Mouse (Mus musculus) cortical plate, adult 2 months (tissue): ENCODE data around the gene Actl7b.

Source experiments
- CTCF ChIP-seq: fragments of 200-500 bp; IDR thresholded peaks from 2 replicates; pipeline ENCODE4 v1.5.1; 2011; ENCODE audit warnings: mild to moderate bottlenecking, control low read depth, low read length; ENCODE audit not compliant: insufficient read depth; ENCODE audit errors: extremely low read depth
- POLR2A ChIP-seq: fragments of 200-500 bp; IDR thresholded peaks from 2 replicates; pipeline ENCODE4 v1.6.1; 2011; ENCODE audit warnings: mild to moderate bottlenecking, low read length, control low read depth; ENCODE audit not compliant: insufficient read depth; ENCODE audit errors: extremely low read depth

GRCm38 (mm10) chr4:56756021-56756420 lies 14.8 kb upstream of the Actl7b start:
- TF ChIP-seq CTCF (no peak), POLR2A (no peak)
